ENCODE assay signal across 8 mouse cellular contexts in genomic region chr10:40256716-40257115, GRCm38 (mm10). TPM values are rescaled to one million over a fixed set of nuclear protein-coding genes. Genes with fewer than 3 reads are reported as not detected.
DNase-seq lines count a peak whose midpoint lies in the region; ATAC-seq and TF ChIP-seq lines count a peak whose summit lies in the region.

No protein-coding gene starts in this region.

- TF ChIP-seq CTCF in lung, embryonic 14.5 days (IDR thresholded peaks at IDR 0.05; ENCODE audit: low read depth) = no peak

- H3K9me3 ChIP-seq in embryonic facial prominence, embryonic 15.5 days (replicated peaks) = no peaks in the 10 kb centered on the region
- no peaks in the 10 kb centered on the region for H3K9me3 ChIP-seq in heart, embryonic 13.5 days
- no peaks in the 10 kb centered on the region for H3K9me3 ChIP-seq in kidney, embryonic 16.5 days (ENCODE audit: low read length)
- H3K9me3 ChIP-seq in lung, embryonic 14.5 days (ENCODE audit: low read depth, low read length) = no peaks in the 10 kb centered on the region

- H3K4me1 ChIP-seq in embryonic facial prominence, embryonic 15.5 days = peaks cover 10% of the 10 kb centered on the region
- peaks cover 22% of the 10 kb centered on the region for H3K4me1 ChIP-seq in heart, embryonic 13.5 days
- H3K4me1 ChIP-seq in kidney, embryonic 16.5 days (ENCODE audit: insufficient read depth, low read length) = peaks cover 12% of the 10 kb centered on the region
- H3K4me1 ChIP-seq in lung, embryonic 14.5 days (ENCODE audit: insufficient read depth) = no peaks in the 10 kb centered on the region

- H3K9ac ChIP-seq in embryonic facial prominence, embryonic 15.5 days = peak overlapping the region; percentile 69
- peak overlapping the region; percentile 90 for H3K9ac ChIP-seq in heart, embryonic 13.5 days
- peak overlapping the region; percentile 91 for H3K9ac ChIP-seq in kidney, embryonic 16.5 days (replicated peaks; ENCODE audit: low read length)
- peak overlapping the region; percentile 92 for H3K9ac ChIP-seq in lung, embryonic 14.5 days

- under 1% methylated on average over 5 of the region's 5 CpGs for WGBS in embryonic facial prominence, embryonic 15.5 days
- 2% methylated on average over 5 of the region's 5 CpGs for WGBS in heart, embryonic 13.5 days
- 2% methylated on average over 5 of the region's 5 CpGs for WGBS in kidney, embryonic 16.5 days
- under 1% methylated on average over 5 of the region's 5 CpGs for WGBS in lung, embryonic 14.5 days

- peak overlapping the region; percentile 82 for H3K4me2 ChIP-seq in embryonic facial prominence, embryonic 15.5 days (replicated peaks)
- peak overlapping the region; percentile 87 for H3K4me2 ChIP-seq in heart, embryonic 13.5 days
- H3K4me2 ChIP-seq in kidney, embryonic 16.5 days (replicated peaks; ENCODE audit: low read depth, low read length) = peak overlapping the region; percentile 89
- peak overlapping the region; percentile 91 for H3K4me2 ChIP-seq in lung, embryonic 14.5 days

- DNase-seq in CD4-positive helper T cell, adult 2 months (ENCODE audit: low read depth, low spot score) = peak; percentile 49
- DNase-seq in adrenal gland, postnatal 36 days = peak; percentile 69 to 77
- peak; percentile 88 for DNase-seq in lung, embryonic 14.5 days
- peak; percentile 57 for DNase-seq in ovary, adult 18-20 months (ENCODE audit: low spot score)
- DNase-seq in thymus, postnatal 10 days (ENCODE audit: low spot score in 2 of 2) = peak; percentile 54 to 58

- peak overlapping the region; percentile 94 for H3K27ac ChIP-seq in embryonic facial prominence, embryonic 15.5 days (replicated peaks)
- peak overlapping the region; percentile 97 for H3K27ac ChIP-seq in heart, embryonic 13.5 days (replicated peaks)
- H3K27ac ChIP-seq in kidney, embryonic 16.5 days (ENCODE audit: low read length) = peak overlapping the region; percentile 98
- peak overlapping the region; percentile 98 for H3K27ac ChIP-seq in lung, embryonic 14.5 days (ENCODE audit: low read depth)

- H3K36me3 ChIP-seq in embryonic facial prominence, embryonic 15.5 days = peaks cover 29% of the 10 kb centered on the region
- H3K36me3 ChIP-seq in heart, embryonic 13.5 days = peaks cover 40% of the 10 kb centered on the region
- peaks cover 22% of the 10 kb centered on the region for H3K36me3 ChIP-seq in kidney, embryonic 16.5 days (ENCODE audit: insufficient read depth, low read length)
- H3K36me3 ChIP-seq in lung, embryonic 14.5 days (ENCODE audit: insufficient read depth) = peaks cover 25% of the 10 kb centered on the region

- peak; percentile 72; the same call in 1 of the 2 replicates for ATAC-seq in embryonic facial prominence, embryonic 15.5 days (ENCODE audit: insufficient number of reproducible peaks, low FRiP score, low TSS enrichment, low read depth)
- ATAC-seq in heart, embryonic 13.5 days (ENCODE audit: extremely low read depth, insufficient number of reproducible peaks, low FRiP score, low TSS enrichment) = 0 out of 2 replicates have a peak, but pooled peaks have one; percentile 56
- peak; percentile 84 for ATAC-seq in kidney, embryonic 16.5 days (ENCODE audit: low FRiP score, low TSS enrichment)
- ATAC-seq in lung, embryonic 14.5 days (ENCODE audit: insufficient read depth) = peak; percentile 81

- peak overlapping the region; percentile 80 for H3K4me3 ChIP-seq in embryonic facial prominence, embryonic 15.5 days (replicated peaks)
- H3K4me3 ChIP-seq in heart, embryonic 13.5 days = peak overlapping the region; percentile 82
- H3K4me3 ChIP-seq in kidney, embryonic 16.5 days (ENCODE audit: low read length) = peak overlapping the region; percentile 80
- H3K4me3 ChIP-seq in lung, embryonic 14.5 days (ENCODE audit: low read depth, low read length) = peak overlapping the region; percentile 76

- H3K27me3 ChIP-seq in embryonic facial prominence, embryonic 15.5 days = no peaks in the 10 kb centered on the region
- no peaks in the 10 kb centered on the region for H3K27me3 ChIP-seq in heart, embryonic 13.5 days (replicated peaks)
- no peaks in the 10 kb centered on the region for H3K27me3 ChIP-seq in kidney, embryonic 16.5 days (ENCODE audit: insufficient read depth, low read length)
- no peaks in the 10 kb centered on the region for H3K27me3 ChIP-seq in lung, embryonic 14.5 days (ENCODE audit: insufficient read depth, low read length)

RNA-seq across cellular contexts. Expression of gene Gtf3c6, which starts 1.2 kb away (rescaled TPM):
- 10 to 100 TPM; 43.4 to 45.0 TPM for total RNA-seq in adrenal gland, postnatal 36 days (2021)
- polyA plus RNA-seq in embryonic facial prominence, embryonic 15.5 days (2015; fragmentation: Nextera tagmentation; extraction: Ambion mirVana) = 80.3 and 82.5 TPM in 2 replicates
- polyA plus RNA-seq in heart, embryonic 13.5 days (2015; fragmentation: Nextera tagmentation; extraction: Ambion mirVana) = 73.8 and 78.4 TPM in 2 replicates
- 103 and 106 TPM in 2 replicates for polyA plus RNA-seq in kidney, embryonic 16.5 days (2015; fragmentation: Nextera tagmentation; extraction: Ambion mirVana)
- polyA plus RNA-seq in lung, embryonic 14.5 days (2014; fragmentation: Nextera tagmentation; extraction: Ambion mirVana) = 108 and 112 TPM in 2 replicates

RNA-seq across cellular contexts. Expression of gene Rpf2, which starts 9.9 kb away (rescaled TPM):
- total RNA-seq in adrenal gland, postnatal 36 days (2021) = 10 to 100 TPM; 28.7 to 29.3 TPM
- polyA plus RNA-seq in embryonic facial prominence, embryonic 15.5 days (2015; fragmentation: Nextera tagmentation; extraction: Ambion mirVana) = 52.7 and 54.9 TPM in 2 replicates
- 42.6 and 45.6 TPM in 2 replicates for polyA plus RNA-seq in heart, embryonic 13.5 days (2015; fragmentation: Nextera tagmentation; extraction: Ambion mirVana)
- polyA plus RNA-seq in kidney, embryonic 16.5 days (2015; fragmentation: Nextera tagmentation; extraction: Ambion mirVana) = 61.1 and 71.0 TPM in 2 replicates
- 70.4 and 72.7 TPM in 2 replicates for polyA plus RNA-seq in lung, embryonic 14.5 days (2014; fragmentation: Nextera tagmentation; extraction: Ambion mirVana)

RNA-seq across cellular contexts. Expression of gene Amd1, which starts 45.3 kb away (rescaled TPM):
- 10 to 100 TPM; 40.9 to 47.8 TPM for total RNA-seq in adrenal gland, postnatal 36 days (2021)
- polyA plus RNA-seq in embryonic facial prominence, embryonic 15.5 days (2015; fragmentation: Nextera tagmentation; extraction: Ambion mirVana) = 44.5 and 46.5 TPM in 2 replicates
- polyA plus RNA-seq in heart, embryonic 13.5 days (2015; fragmentation: Nextera tagmentation; extraction: Ambion mirVana) = 37.9 and 40.5 TPM in 2 replicates
- polyA plus RNA-seq in kidney, embryonic 16.5 days (2015; fragmentation: Nextera tagmentation; extraction: Ambion mirVana) = 53.1 and 57.7 TPM in 2 replicates
- polyA plus RNA-seq in lung, embryonic 14.5 days (2014; fragmentation: Nextera tagmentation; extraction: Ambion mirVana) = 78.7 and 82.0 TPM in 2 replicates

Comparison
In these comparisons a context has a peak if more than half of its experiments do, and no peak if none do; other contexts are left out.
1. Peak in every context shown above with its lines: DNase-seq, ATAC-seq, H3K4me3 ChIP-seq and H3K27ac ChIP-seq.